Mouse (Mus musculus) layer of hippocampus, postnatal 14 days (tissue): ENCODE measurements around the gene Fam227b. TPM values are rescaled to one million over a fixed set of nuclear protein-coding genes. Genes with fewer than 3 reads are reported as not detected.
A peak's percentile ranks its signal among the peaks of the same experiment; 100 is the strongest.

ENCODE experiments used
- DNase-seq, 2 experiments: peaks; one replicate each; pipeline ENCODE4 v3.0.0; 2021 to 2022; ENCODE audit warnings: low spot score in 2 of 2, mixed read lengths in 1 of 2
- total RNA-seq, 2 experiments: library from RNA; stranded (reverse); gene quantifications; 2 replicates each; pipeline ENCODE4 v1.2.3; 2021

Fam227b gene
- total RNA-seq, 2 experiments from 2014 or later: 0.28 TPM; not detected in 1

DNA sequence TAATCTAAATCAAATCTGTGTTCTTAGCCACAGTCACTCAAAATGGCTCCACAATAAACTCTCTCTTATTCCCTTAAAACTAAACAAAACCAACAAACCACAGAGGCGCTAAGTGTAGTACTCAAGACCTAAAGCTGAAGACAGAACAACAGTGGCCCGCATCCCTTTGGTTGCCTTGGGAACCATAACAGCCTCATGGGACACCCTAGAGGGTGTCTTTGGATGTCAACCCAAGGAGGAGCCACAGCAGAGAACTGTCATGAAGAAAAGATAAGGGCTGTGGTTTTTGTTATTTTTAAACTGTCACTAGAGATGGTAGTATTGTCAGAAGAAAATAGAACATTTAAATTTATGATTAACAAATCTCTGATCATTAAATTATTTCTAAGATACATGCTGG, 145.1 kb downstream of the Fam227b start:
- no peak for DNase-seq

DNA sequence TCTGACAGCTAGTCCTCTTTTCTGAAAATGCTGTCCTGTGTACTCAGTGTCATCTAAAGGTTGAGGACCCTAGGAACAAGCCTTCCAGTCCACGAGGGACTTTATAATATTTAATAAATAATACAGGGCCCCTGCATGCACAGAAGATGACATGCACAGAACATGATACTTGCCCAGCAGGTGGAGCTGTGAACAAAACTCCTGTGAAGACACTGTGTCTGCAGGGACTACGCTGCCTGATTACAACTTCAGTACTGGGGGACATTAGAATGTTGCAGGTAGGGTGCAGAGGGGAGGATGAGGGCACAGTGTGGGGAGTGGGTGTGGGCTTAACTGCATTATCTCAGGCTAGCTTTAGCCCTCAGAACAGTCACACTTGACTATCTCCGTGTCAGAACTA, 145.7 kb downstream of the Fam227b start:
- peak; percentile 34 to 56 for DNase-seq

DNA sequence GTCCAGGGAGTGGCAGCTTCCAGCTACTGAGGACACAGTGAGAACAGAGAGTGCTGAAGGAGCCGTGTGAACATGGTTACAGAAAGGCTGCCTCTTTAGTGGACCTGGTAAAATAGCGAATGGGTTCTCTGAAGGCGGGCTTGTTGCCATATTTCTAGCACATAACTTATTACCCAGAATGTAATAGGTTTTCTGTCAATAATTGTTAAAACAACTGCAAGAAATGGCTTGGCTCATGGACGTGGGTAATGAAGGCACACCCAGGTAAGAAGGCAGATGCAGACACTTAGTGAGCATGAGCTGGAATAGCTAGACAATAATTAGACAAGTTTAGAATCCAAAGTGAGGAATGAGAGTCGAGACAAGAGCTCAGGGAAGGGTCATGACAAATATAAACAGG, 149.5 kb downstream of the Fam227b start:
- DNase-seq: no peak

DNA sequence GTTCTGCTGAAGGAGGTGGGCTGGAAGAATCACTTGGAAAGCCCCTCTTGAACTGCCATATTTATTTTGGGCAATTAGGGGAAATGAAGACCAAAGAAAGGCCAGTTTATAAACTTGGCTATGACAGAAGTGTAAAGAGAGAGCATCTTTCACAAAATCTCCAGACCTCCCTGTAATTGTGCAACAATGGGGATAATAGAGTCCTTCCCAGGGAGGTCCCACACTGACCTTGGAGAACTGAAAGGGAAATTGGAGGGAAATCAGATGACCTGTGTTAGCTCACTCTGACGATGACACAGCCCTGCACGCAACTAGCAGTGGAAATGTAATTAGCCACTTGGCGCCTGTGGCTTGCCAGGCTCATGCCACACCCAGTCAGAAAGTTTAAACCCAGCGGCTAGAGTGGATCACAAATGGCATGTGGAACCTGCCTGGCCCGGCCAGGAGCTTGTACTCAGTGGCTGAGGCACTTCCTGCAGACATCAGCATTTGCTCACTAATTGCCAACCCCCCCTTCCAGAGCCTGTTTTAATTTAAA, 175.9 kb downstream of the Fam227b start:
- no peak for DNase-seq

DNA sequence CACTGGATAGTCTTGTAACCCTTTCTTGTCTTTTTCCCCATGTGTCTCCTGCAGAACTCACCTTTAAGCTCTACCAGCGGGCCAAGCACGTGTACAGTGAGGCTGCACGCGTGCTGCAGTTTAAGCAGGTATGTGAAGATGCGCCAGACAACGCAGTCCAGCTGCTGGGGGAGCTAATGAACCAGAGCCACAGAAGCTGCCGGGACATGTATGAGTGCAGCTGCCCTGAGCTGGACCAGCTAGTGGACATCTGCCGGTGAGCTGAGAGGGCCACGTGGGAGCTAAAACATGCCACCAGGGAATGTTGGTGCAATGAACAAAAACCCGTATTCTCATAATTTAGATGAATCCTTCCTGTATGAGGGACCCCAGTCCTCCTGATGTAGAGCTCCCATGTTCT, 176.6 kb downstream of the Fam227b start:
- DNase-seq: no peak

DNA sequence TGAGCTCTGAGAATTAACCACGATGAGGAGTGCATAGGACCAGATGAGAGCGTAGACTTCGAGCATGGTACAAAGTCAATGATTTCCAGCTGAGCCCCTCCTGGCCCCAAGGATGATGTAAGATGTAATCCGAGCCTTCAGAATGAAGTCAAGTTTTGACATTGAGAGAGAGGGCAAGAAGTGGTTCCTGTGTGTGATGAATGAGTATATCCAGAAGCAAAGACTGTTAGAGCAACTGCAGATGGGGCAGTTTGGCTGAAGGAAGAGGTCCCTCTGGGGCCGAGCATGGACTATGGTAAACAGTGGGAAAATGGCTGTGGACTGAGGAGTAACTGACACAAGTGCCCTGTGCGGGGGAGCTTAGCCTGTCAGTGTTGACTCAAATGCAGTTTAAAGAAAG, 178.6 kb downstream of the Fam227b start:
- no peak for DNase-seq

DNA sequence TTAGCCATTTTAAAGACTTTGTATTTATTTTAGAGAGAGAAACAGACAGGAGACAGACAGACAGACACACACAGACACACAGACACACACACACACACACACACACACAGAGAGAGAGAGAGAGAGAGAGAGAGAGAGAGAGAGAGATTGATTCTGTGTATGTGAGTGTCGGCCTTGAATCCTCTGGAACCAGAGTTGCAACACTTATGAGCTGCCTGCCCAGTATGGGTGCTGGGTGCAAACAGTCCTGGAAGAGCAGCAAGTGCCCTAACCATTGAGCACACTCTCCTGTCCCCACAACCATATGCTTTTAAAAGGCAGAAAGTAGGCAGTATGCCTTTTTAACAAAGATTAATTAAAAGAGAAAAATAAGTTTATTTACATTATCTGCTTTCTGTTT, 183.0 kb downstream of the Fam227b start:
- DNase-seq: no peak

DNA sequence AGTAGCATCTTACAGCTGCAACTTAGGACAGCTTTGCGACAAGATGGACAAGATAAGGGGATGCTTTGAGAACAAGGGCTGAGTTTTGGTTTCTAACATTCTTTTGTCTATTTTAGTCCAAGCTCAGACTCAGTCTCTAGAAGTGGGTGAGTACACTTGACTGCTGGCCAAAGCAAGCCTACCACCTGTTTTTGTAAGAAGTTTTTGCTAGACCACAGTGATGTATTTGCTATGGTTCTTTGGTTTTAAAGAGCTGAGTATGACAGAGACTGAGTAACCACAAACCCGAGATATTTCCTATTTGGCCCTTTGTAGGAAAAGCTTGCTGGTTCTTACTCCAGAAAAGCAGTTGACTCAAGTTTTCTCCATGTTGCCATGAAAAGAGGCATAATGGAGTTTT, 203.6 kb downstream of the Fam227b start:
- DNase-seq: no peak

DNA sequence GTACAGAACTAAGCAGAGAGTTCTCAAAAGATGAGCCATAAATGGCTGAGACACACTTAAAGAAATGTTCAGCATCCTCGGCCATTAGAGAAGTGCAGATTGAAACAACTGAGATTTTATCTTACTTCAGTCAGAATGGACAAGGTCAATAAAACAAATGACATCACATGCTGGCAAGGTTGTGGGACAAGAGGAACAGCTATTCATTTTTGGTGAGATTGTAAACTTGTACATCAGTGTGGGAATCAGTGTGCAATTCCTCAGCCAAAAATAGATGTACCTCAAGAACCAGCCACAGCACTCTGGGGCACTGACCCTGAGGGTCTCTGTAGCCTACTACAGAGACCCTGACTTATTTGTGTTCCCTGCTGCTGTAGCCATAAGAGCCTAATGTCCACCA, 208.5 kb downstream of the Fam227b start:
- no peak for DNase-seq

DNA sequence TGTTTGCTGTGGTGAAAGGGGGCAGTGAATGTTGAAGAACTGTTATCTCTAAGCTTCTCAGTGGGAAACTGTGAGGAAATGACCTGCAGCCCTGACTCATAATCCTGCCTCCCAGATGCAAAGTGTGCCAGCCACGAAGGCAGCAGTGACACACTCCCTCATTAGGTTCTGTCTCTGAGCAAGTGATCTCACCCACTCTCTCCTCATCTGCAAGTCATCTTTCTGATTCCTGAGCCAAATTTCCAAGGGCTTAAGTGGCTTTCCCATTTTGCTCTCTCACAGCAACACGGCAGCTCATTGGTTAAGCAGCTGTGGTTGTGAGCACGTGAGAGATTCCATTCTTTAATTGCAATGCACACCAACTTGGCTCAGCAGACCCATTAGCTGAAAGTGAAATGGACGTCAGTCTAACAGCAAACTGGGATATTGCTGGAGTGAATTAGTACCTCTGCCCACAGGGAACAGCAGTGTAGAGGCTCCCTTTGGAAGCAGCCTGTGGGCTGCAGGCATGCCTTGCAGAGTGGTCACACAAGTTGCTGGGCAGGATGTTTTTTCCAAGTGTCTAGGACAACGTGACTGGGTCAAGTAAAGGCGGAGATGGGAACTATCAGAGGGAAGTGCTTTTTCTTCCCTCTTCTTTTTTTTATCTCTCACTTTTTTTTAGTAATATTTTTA, 210.6 kb downstream of the Fam227b start:
- DNase-seq: no peak

DNA sequence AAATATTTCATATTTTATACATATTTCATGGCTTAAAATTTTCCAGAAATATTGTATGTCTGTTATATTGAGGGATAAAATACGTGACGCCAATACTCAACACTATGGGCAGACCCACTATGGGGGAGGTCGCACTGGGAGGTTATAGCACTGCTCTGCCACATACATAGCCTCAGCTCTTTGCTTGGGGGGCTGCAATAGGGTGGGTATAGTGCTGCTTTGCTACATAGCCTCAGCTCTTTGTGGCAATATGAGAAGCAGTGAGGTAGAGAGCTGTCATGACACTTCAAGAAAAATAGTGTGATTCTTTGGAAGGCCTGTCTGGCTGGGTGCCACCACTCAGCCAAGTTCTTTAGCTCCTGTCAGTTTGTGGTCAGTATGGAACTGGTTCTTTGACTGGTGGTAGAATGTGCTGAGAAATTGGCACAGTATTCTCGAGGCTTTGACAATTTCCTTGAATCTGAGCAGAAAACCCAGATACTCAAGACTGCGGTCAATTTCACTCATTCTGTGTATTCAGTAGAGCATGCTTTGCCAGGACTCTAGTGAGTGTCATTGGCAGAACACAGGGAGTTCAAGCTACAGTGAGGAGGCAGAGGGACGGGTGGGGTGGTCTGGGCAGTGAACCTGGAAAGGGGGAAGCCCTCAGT, 212.7 kb downstream of the Fam227b start:
- no peak for DNase-seq

DNA sequence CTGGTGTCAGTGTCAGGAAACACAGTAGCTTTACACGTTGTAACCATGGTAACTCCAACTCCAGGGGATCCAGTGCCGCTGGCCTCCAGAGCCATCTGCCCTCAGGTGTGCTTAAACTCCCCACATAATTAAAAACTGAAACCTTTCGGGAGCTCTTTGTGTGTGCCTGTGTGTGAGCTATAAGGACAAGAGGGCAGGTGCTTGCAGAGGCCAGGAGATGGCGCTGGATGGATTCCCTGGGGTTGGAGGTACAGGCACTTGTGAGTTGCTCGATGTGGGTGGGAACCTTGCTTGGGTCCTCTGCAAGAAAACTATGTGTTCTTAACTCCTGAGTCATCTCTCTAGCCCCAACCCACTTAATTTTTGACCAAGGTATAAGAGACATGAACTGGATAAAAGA, 215.4 kb downstream of the Fam227b start:
- no peak for DNase-seq

DNA sequence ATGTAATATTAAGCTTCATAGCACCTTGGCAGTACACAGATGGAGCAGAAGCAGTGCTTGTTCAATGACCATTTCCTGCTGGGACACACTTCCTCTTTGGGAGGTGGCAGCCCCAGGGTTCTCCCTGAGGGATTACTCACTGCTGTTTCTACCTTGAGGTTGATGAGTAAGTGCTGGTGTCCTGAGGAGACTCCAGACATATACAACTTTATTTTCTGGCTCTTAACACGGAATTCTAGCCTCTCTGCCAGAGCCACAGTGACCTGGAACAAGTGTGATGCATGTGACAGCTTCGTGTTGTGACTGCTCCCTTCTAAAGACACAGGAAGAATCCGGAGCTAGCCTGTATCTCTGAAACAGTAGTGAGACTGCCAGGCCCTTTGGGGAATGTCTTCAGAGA, 217.8 kb downstream of the Fam227b start:
- DNase-seq: no peak

Other genes starting within 250 kb of the Fam227b start
- 1 to 10 TPM; 1.1 to 1.9 TPM for gene Fgf7, start 117.3 kb downstream of the Fam227b start, total RNA-seq
- 10 to 100 TPM; 11.1 to 13.0 TPM for gene Dtwd1, start 137 bp upstream of the Fam227b start, total RNA-seq
- not detected for gene Gm17555, start 63.1 kb upstream of the Fam227b start, total RNA-seq